Mouse (Mus musculus): ENCODE measurements around the gene Fam20a. TPM values are rescaled to one million over a fixed set of nuclear protein-coding genes. Genes with fewer than 3 reads are reported as not detected.

The Fam20a gene
- total RNA-seq, 2 experiments from 2014 or later, result not detected

Other genes with a start within 250 kb of the Fam20a start
- 2.0 and 2.9 TPM in 2 replicates for gene Arsg, start 248.9 kb downstream of the Fam20a start, total RNA-seq (2015)
- 1.5 and 1.9 TPM in 2 replicates for gene Arsg, start 248.9 kb downstream of the Fam20a start, total RNA-seq (2017)
- gene Slc16a6, start 248.7 kb downstream of the Fam20a start, total RNA-seq (2015), result 40.0 and 41.6 TPM in 2 replicates
- 12.6 and 21.3 TPM in 2 replicates for gene Slc16a6, start 248.7 kb downstream of the Fam20a start, total RNA-seq (2017)
- 7.4 and 8.8 TPM in 2 replicates for gene Wipi1, start 110.3 kb downstream of the Fam20a start, total RNA-seq (2015)
- 6.4 and 6.9 TPM in 2 replicates for gene Wipi1, start 110.3 kb downstream of the Fam20a start, total RNA-seq (2017)
- gene Prkar1a, start 72.9 kb downstream of the Fam20a start, total RNA-seq (2015), result 94.1 and 104 TPM in 2 replicates
- 59.8 and 77.3 TPM in 2 replicates for gene Prkar1a, start 72.9 kb downstream of the Fam20a start, total RNA-seq (2017)
- not detected in 2 replicates for gene 1700012B07Rik, start 105.8 kb upstream of the Fam20a start, total RNA-seq (2015)
- not detected in 2 replicates for gene 1700012B07Rik, start 105.8 kb upstream of the Fam20a start, total RNA-seq (2017)